20 mouse cellular contexts compared by ENCODE assay signal in the genomic region with DNA sequence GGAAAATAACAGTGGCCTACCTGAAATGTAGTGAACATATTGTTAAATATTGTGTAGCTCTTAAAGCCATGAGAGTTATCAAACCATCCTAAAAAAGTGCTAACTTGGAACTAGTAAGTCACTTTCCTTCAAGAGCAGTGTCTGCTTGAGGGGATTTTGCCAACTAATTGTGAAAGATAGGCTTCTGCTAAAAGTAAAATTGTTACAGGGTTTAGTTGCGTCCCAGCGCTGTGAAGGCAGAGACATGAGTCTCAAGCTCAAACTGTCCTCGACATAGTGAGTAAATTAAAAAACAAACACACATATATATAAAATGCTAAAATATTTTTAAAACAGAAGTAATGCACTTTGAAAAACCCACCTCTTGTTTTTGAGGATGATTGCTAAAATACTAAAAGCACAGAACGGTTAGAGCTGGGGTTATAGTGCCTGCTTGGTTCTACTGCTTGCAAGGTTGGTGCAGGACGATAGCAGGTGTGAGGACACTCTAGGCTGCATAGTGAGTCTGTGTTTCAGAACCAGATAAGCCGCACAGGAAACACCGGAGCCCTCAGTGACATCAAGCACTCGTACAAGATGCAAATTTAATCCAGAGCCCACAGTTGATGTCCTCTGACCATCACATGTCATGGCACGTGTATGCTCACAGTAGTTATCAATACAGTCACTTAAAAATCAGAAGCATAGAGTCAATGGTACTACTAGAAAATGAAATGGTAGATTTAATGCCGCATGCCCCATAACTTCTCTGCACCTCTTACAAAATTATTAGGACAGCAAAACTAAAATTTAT. TPM values are rescaled to one million over a fixed set of nuclear protein-coding genes. Genes with fewer than 3 reads are reported as not detected.
"Had no signal": no experiment of that assay in that cellular context is flagged by ENCODE, and none has a peak within 500 bp of the region (broad histone marks: within the 10 kb centered on the region; RNA-seq: fewer than 3 reads in every experiment).

No protein-coding gene starts in this region.

- ATAC-seq: lung, postnatal 0 days; midbrain, embryonic 13.5 days; midbrain, embryonic 15.5 days had no signal

- H3K36me3 ChIP-seq: midbrain, embryonic 15.5 days had no signal

- H3K27me3 ChIP-seq: lung, embryonic 15.5 days; megakaryocyte, embryonic 14.5 days; midbrain, embryonic 13.5 days; midbrain, embryonic 15.5 days; neural tube, embryonic 12.5 days; stomach, embryonic 15.5 days had no signal

- H3K9me3 ChIP-seq: lung, embryonic 15.5 days; megakaryocyte, embryonic 14.5 days; midbrain, embryonic 13.5 days; midbrain, embryonic 15.5 days; neural tube, embryonic 12.5 days; stomach, embryonic 15.5 days had no signal

- H3K4me1 ChIP-seq: lung, embryonic 15.5 days; midbrain, embryonic 13.5 days; midbrain, embryonic 15.5 days; neural tube, embryonic 12.5 days; stomach, embryonic 15.5 days had no signal

- H3K9ac ChIP-seq: lung, embryonic 15.5 days; midbrain, embryonic 13.5 days; midbrain, embryonic 15.5 days; neural tube, embryonic 12.5 days; stomach, embryonic 15.5 days had no signal

- DNase-seq: lung, adult 2 months; lung, postnatal 14 days; lung, postnatal 36 days; right cerebral cortex, postnatal 14 days; thymus, adult 2 months; thymus, postnatal 25 days; thymus, postnatal 4 days had no signal

- H3K4me2 ChIP-seq: lung, embryonic 15.5 days; midbrain, embryonic 11.5 days; midbrain, embryonic 13.5 days; midbrain, embryonic 15.5 days; neural tube, embryonic 12.5 days; stomach, embryonic 15.5 days had no signal

- H3K27ac ChIP-seq: lung, embryonic 15.5 days; macrophage; midbrain, embryonic 13.5 days; midbrain, embryonic 15.5 days; neural tube, embryonic 12.5 days; stomach, embryonic 15.5 days; stomach, postnatal 0 days had no signal

- H3K4me3 ChIP-seq: lung, embryonic 15.5 days; megakaryocyte, embryonic 14.5 days; midbrain, embryonic 13.5 days; midbrain, embryonic 15.5 days; neural tube, embryonic 12.5 days; stomach, embryonic 15.5 days had no signal

RNA-seq across cellular contexts. Expression of a gene that starts 45.8 kb away (rescaled TPM):
- total RNA-seq: megakaryocyte progenitor cell, adult 5-6 weeks; monocyte, adult 5-6 weeks; neutrophil, adult 5-6 weeks had no signal
- polyA plus RNA-seq: lung, postnatal 0 days; macrophage; stomach, postnatal 0 days had no signal
